Mouse (Mus musculus) intestine, postnatal 0 days (tissue): ENCODE data around the gene Olfr955. TPM values are rescaled to one million over a fixed set of nuclear protein-coding genes. Genes with fewer than 3 reads are reported as not detected.

ENCODE experiments used
- ATAC-seq: fragments of 200-750 bp; cut with Nextera tagmentation; 2 replicates; pipeline ENCODE4 v1.8.0; 2017; ENCODE audit warnings: mild to moderate bottlenecking, moderate TSS enrichment, moderate library complexity
- H3K27ac ChIP-seq: fragments of 300-500 bp; sonication (generic); 2 replicates; pipeline ENCODE4 v1.5.1; 2014; ENCODE audit warnings: mild to moderate bottlenecking, low read depth, low read length, moderate library complexity
- H3K27me3 ChIP-seq: fragments of 300-500 bp; sonication (generic); replicated peaks from 2 replicates; pipeline ENCODE4 v1.6.1; 2014; ENCODE audit warnings: low read length, mixed read lengths; ENCODE audit not compliant: control insufficient read depth, insufficient read depth
- H3K36me3 ChIP-seq: fragments of 300-500 bp; sonication (generic); 2 replicates; pipeline ENCODE4 v1.6.1; 2014; ENCODE audit warnings: mild to moderate bottlenecking, moderate library complexity; ENCODE audit not compliant: control insufficient read depth, insufficient read depth
- H3K4me1 ChIP-seq: fragments of 300-500 bp; sonication (generic); replicated peaks from 2 replicates; pipeline ENCODE4 v1.6.1; 2014; ENCODE audit warnings: antibody characterized with exemption, low read length, mixed read lengths; ENCODE audit not compliant: control insufficient read depth, insufficient read depth
- H3K4me2 ChIP-seq: fragments of 300-500 bp; sonication (generic); replicated peaks from 2 replicates; pipeline ENCODE4 v1.6.1; 2014; ENCODE audit warnings: low read depth, mild to moderate bottlenecking, moderate library complexity
- H3K4me3 ChIP-seq: fragments of 300-500 bp; sonication (generic); 2 replicates; pipeline ENCODE4 v1.5.1; 2014; ENCODE audit warnings: low read depth, low read length
- H3K9ac ChIP-seq: fragments of 300-500 bp; sonication (generic); 2 replicates; pipeline ENCODE4 v1.6.1; 2014; ENCODE audit warnings: mild to moderate bottlenecking, low read depth, low read length
- H3K9me3 ChIP-seq: fragments of 300-500 bp; sonication (generic); 2 replicates; pipeline ENCODE4 v1.6.1; 2016; ENCODE audit warnings: mixed run types; ENCODE audit not compliant: control insufficient read depth
- CTCF ChIP-seq: sonication (generic); IDR thresholded peaks from 2 replicates; pipeline ENCODE4 v1.5.1; 2016; ENCODE audit warnings: low read depth, mild to moderate bottlenecking, control low read depth, antibody characterized with exemption, moderate library complexity
- WGBS: fragments of 180-500 bp; shearing (Covaris S2); extraction: QIAGEN DNeasy Blood & Tissue Kit; methylation state at CpG from one replicate; pipeline ENCODE4 v1.1.7; 2014; 5-methylcytosine and 5-hydroxymethylcytosine counted together
- polyA plus RNA-seq: library from polyadenylated mRNA; unstranded; fragments of >200 nt; fragmentation: Nextera tagmentation; extraction: Ambion mirVana; gene quantifications from 2 replicates; pipeline ENCODE4 v1.2.1, GENCODE M21; 2015

Gene Olfr955
- not detected in 2 replicates for polyA plus RNA-seq

GRCm38 (mm10) chr9:39471844-39472243 lies at the start of gene Olfr955:
Gene Olfr955, minus strand, starts transcription at chr9:39471944.
- no peak for ATAC-seq
- 39% methylated on average over 1 of the region's 1 CpGs for WGBS
- no peaks in the 10 kb centered on the region for H3K27me3 ChIP-seq

GRCm38 (mm10) chr9:39518595-39518994 lies 46.9 kb upstream of the Olfr955 start:
- no peak overlapping the region for H3K4me2 ChIP-seq
- no peaks in the 10 kb centered on the region for H3K27me3 ChIP-seq
- H3K36me3 ChIP-seq, result no peaks in the 10 kb centered on the region
- H3K9ac ChIP-seq, result no peak overlapping the region
- no peak overlapping the region for H3K27ac ChIP-seq
- no peak for TF ChIP-seq CTCF
- H3K4me1 ChIP-seq, result no peaks in the 10 kb centered on the region
- H3K9me3 ChIP-seq, result no peaks in the 10 kb centered on the region
- no peak for ATAC-seq
- H3K4me3 ChIP-seq, result no peak overlapping the region

More at GRCm38 (mm10) chr9:39471844-39472243, at the start of gene Olfr955:
- Histone ChIP-seq H3K27ac (no peak within 1 kb of the TSS), H3K9ac (no peak within 1 kb of the TSS), H3K36me3 (no peaks in the 10 kb centered on the region), H3K4me2 (no peak within 1 kb of the TSS), H3K4me3 (no peak within 1 kb of the TSS), H3K9me3 (no peaks in the 10 kb centered on the region), H3K4me1 (no peaks in the 10 kb centered on the region)
- no peak for TF ChIP-seq CTCF

GRCm38 (mm10) chr9:39515531-39515930 lies 43.8 kb upstream of the Olfr955 start, which contains the start of gene Olfr957:
Gene Olfr957, minus strand, starts transcription at chr9:39515809.
- WGBS, result 59% methylated on average over 3 of the region's 3 CpGs
- no peak for ATAC-seq

GRCm38 (mm10) chr9:39509412-39509811 lies 37.7 kb upstream of the Olfr955 start:
- no peak for ATAC-seq
- Histone ChIP-seq H3K36me3 (no peaks in the 10 kb centered on the region), H3K27ac (no peak overlapping the region), H3K4me1 (no peaks in the 10 kb centered on the region), H3K9me3 (no peaks in the 10 kb centered on the region), H3K4me3 (no peak overlapping the region), H3K27me3 (no peaks in the 10 kb centered on the region), H3K4me2 (no peak overlapping the region), H3K9ac (no peak overlapping the region)
- 80% methylated on average over 9 of the region's 9 CpGs for WGBS
- no peak for TF ChIP-seq CTCF

More at GRCm38 (mm10) chr9:39515531-39515930, 43.8 kb upstream of the Olfr955 start, which contains the start of gene Olfr957:
- H3K4me1 ChIP-seq, result no peaks in the 10 kb centered on the region
- no peak within 1 kb of the TSS for H3K4me2 ChIP-seq
- H3K9ac ChIP-seq, result no peak within 1 kb of the TSS
- no peaks in the 10 kb centered on the region for H3K27me3 ChIP-seq
- no peaks in the 10 kb centered on the region for H3K9me3 ChIP-seq
- TF ChIP-seq CTCF, result no peak
- H3K27ac ChIP-seq, result no peak within 1 kb of the TSS
- H3K4me3 ChIP-seq, result no peak within 1 kb of the TSS
- no peaks in the 10 kb centered on the region for H3K36me3 ChIP-seq

GRCm38 (mm10) chr9:39508998-39509397 lies 37.3 kb upstream of the Olfr955 start:
- Histone ChIP-seq H3K4me3 (no peak overlapping the region), H3K27ac (no peak overlapping the region), H3K4me1 (no peaks in the 10 kb centered on the region), H3K9ac (no peak overlapping the region), H3K36me3 (no peaks in the 10 kb centered on the region), H3K27me3 (no peaks in the 10 kb centered on the region), H3K4me2 (no peak overlapping the region), H3K9me3 (no peaks in the 10 kb centered on the region)
- no peak for ATAC-seq
- 6% methylated on average over 6 of the region's 6 CpGs for WGBS
- TF ChIP-seq CTCF, result peak; percentile 76

- Histone ChIP-seq H3K4me2 (no peak within 1 kb of the TSS), H3K9me3 (no peaks in the 10 kb centered on the region), H3K27ac (no peak within 1 kb of the TSS), H3K4me3 (no peak within 1 kb of the TSS), H3K27me3 (no peaks in the 10 kb centered on the region), H3K4me1 (no peaks in the 10 kb centered on the region), H3K36me3 (no peaks in the 10 kb centered on the region), H3K9ac (no peak within 1 kb of the TSS)
- TF ChIP-seq CTCF, result no peak
- WGBS, result 88% methylated on average over 2 of the region's 2 CpGs
- no peak for ATAC-seq
Measured at GRCm38 (mm10) chr9:39493895-39494294, 22.2 kb upstream of the Olfr955 start, which contains the start of gene Olfr44. Gene Olfr44, minus strand, starts transcription at chr9:39493995.

- 85% methylated on average over 6 of the region's 6 CpGs for WGBS
- no peak within 1 kb of the TSS for H3K9ac ChIP-seq
- no peak for TF ChIP-seq CTCF
Measured at GRCm38 (mm10) chr9:39456401-39456800, 15.3 kb downstream of the Olfr955 start, which contains the start of gene Olfr954. Gene Olfr954, plus strand, starts transcription at chr9:39456701.

More at GRCm38 (mm10) chr9:39456401-39456800, 15.3 kb downstream of the Olfr955 start, which contains the start of gene Olfr954:
- Histone ChIP-seq H3K27ac (no peak within 1 kb of the TSS), H3K36me3 (no peaks in the 10 kb centered on the region), H3K4me3 (no peak within 1 kb of the TSS), H3K4me1 (no peaks in the 10 kb centered on the region), H3K27me3 (no peaks in the 10 kb centered on the region), H3K9me3 (no peaks in the 10 kb centered on the region), H3K4me2 (no peak within 1 kb of the TSS)
- ATAC-seq, result no peak
